Mouse (Mus musculus): Measurements from ENCODE around the gene Cyld. TPM values are rescaled to one million over a fixed set of nuclear protein-coding genes. Genes with fewer than 3 reads are reported as not detected.
"Not testable (repeated sequence)": the region's sequence is repeated elsewhere in the genome, so short reads cannot be mapped to it uniquely, and the experiment has no call there.

Gene Cyld
- total and polyA plus RNA-seq, 3 experiments, result 20.2 to 29.4 (median 22.1) TPM

GRCm38 (mm10) chr8:88650016-88650708 is 46.7 kb upstream of the Cyld start (continued):
- TF ChIP-seq ETS1 (conservative IDR thresholded peaks at IDR 0.05; ENCODE audit: low read depth, low read length) (peak; percentile 37; the same call in 1 of the 2 replicates), MAX (IDR thresholded peaks at IDR 0.05; ENCODE audit: low read length) (0 out of 2 replicates have a peak, but pooled peaks have one; percentile 29), BHLHE40 (IDR thresholded peaks at IDR 0.05; ENCODE audit: low read depth, low read length) (peak; percentile 47)

- H3K9me3 ChIP-seq (replicated peaks; ENCODE audit: low read length); DNase-seq (ENCODE audit: extremely low read depth); in situ Hi-C loops (cut with MboI; ENCODE audit: low pct_ligation_motif_present, low pct_unique_long_range_greater_than_20kb, low sequenced_read_pairs); H3K27me3 ChIP-seq (replicated peaks); dilution Hi-C loops (cut with MboI; ENCODE audit: extremely low pct_ligation_motif_present, extremely low pct_unique_long_range_greater_than_20kb, low sequenced_read_pairs): not testable (repeated sequence)
- H3K79me2 ChIP-seq (replicated peaks; ENCODE audit: control insufficient read depth, extremely low read depth, insufficient read depth, poor library complexity, severe bottlenecking), result peaks cover 54% of the 10 kb centered on the region
- TF ChIP-seq ELF1 (IDR thresholded peaks at IDR 0.05; ENCODE audit: low read depth, low read length) (0 out of 2 replicates have a peak, but pooled peaks have one; percentile 33), ETS1 (conservative IDR thresholded peaks at IDR 0.05; ENCODE audit: low read depth, low read length) (peak; percentile 40; the same call in 1 of the 2 replicates)
- peaks cover 28 to 75% of the 10 kb centered on the region in 2 experiments for H3K4me1 ChIP-seq (ENCODE audit: control insufficient read depth in 1 of 2, insufficient read depth in 2 of 2)
- peaks cover 17 to 43% of the 10 kb centered on the region in 2 experiments for H3K36me3 ChIP-seq (replicated peaks in 1 of 2; ENCODE audit: control insufficient read depth in 1 of 2, insufficient read depth in 1 of 2, low read length in 1 of 2)
- peak overlapping the region; percentile 62 for H3K9ac ChIP-seq (ENCODE audit: insufficient read depth, low read depth)
- peak overlapping the region; percentile 86 for H3K4me2 ChIP-seq (ENCODE audit: insufficient read depth, low read depth, poor library complexity, severe bottlenecking)
- peak overlapping the region; percentile 38 to 47 (median 42) for H3K4me3 ChIP-seq (replicated peaks in 1 of 3; ENCODE audit: low read depth in 2 of 3, low read length in 2 of 3, poor library complexity in 1 of 3)
- H3K27ac ChIP-seq (ENCODE audit: insufficient read depth, low read depth), result peak overlapping the region; percentile 94
These were observed 45.7 kb upstream of the Cyld start for GRCm38 (mm10) chr8:88651122-88651521.

GRCm38 (mm10) chr8:88655334-88655733 is 41.5 kb upstream of the Cyld start:
- H3K27me3 ChIP-seq (replicated peaks), result no peaks in the 10 kb centered on the region
- DNase-seq (ENCODE audit: extremely low read depth), result no peak
- in situ Hi-C loops (cut with MboI; ENCODE audit: low pct_ligation_motif_present, low pct_unique_long_range_greater_than_20kb, low sequenced_read_pairs), result no loop called here
- H3K9me3 ChIP-seq (replicated peaks; ENCODE audit: low read length), result peaks cover 6% of the 10 kb centered on the region
- H3K4me2 ChIP-seq (ENCODE audit: insufficient read depth, low read depth, poor library complexity, severe bottlenecking), result no peak overlapping the region
- no peak overlapping the region for H3K4me3 ChIP-seq (replicated peaks in 1 of 3; ENCODE audit: low read depth in 2 of 3, low read length in 2 of 3, poor library complexity in 1 of 3)
- no peak overlapping the region for H3K9ac ChIP-seq (ENCODE audit: insufficient read depth, low read depth)
- no peak overlapping the region for H3K27ac ChIP-seq (ENCODE audit: insufficient read depth, low read depth)
- peaks cover 51% of the 10 kb centered on the region for H3K79me2 ChIP-seq (replicated peaks; ENCODE audit: control insufficient read depth, extremely low read depth, insufficient read depth, poor library complexity, severe bottlenecking)
- H3K36me3 ChIP-seq (replicated peaks in 1 of 2; ENCODE audit: control insufficient read depth in 1 of 2, insufficient read depth in 1 of 2, low read length in 1 of 2), result peaks cover 37 to 80% of the 10 kb centered on the region in 2 experiments
- H3K4me1 ChIP-seq (ENCODE audit: control insufficient read depth in 1 of 2, insufficient read depth in 2 of 2), result peaks cover 38 to 60% of the 10 kb centered on the region in 2 experiments
- no peak for TF ChIP-seq USF1 (IDR thresholded peaks at IDR 0.05; ENCODE audit: low read depth, low read length)
- TF ChIP-seq GABPA (IDR thresholded peaks at IDR 0.05; ENCODE audit: insufficient replicate concordance, low read depth, low read length), result no peak
- TF ChIP-seq CTCF (conservative IDR thresholded peaks at IDR 0.05 in 1 of 2, IDR thresholded peaks at IDR 0.05 in 1 of 2; ENCODE audit: low read depth in 2 of 2, low read length in 2 of 2), result no peak
- TF ChIP-seq SIN3A (IDR thresholded peaks at IDR 0.05; ENCODE audit: low read length), result no peak
- no peak for TF ChIP-seq ELF1 (IDR thresholded peaks at IDR 0.05; ENCODE audit: low read depth, low read length)
- no peak for TF ChIP-seq EP300 (IDR thresholded peaks at IDR 0.05; ENCODE audit: low read length)
- TF ChIP-seq MXI1 (IDR thresholded peaks at IDR 0.05; ENCODE audit: low read depth, low read length), result no peak
- TF ChIP-seq RCOR1 (conservative IDR thresholded peaks at IDR 0.05; ENCODE audit: low read depth, low read length), result no peak
- no peak for TF ChIP-seq MYC (IDR thresholded peaks at IDR 0.05; ENCODE audit: low read depth, low read length)
- no peak for TF ChIP-seq IRF4 (IDR thresholded peaks at IDR 0.05; ENCODE audit: low read depth, low read length)
- dilution Hi-C loops (cut with MboI; ENCODE audit: extremely low pct_ligation_motif_present, extremely low pct_unique_long_range_greater_than_20kb, low sequenced_read_pairs), result no loop called here

All from CH12.LX (cell line).